Mouse (Mus musculus): ENCODE data around the gene Fcrl1.

Gene Fcrl1

DNA sequence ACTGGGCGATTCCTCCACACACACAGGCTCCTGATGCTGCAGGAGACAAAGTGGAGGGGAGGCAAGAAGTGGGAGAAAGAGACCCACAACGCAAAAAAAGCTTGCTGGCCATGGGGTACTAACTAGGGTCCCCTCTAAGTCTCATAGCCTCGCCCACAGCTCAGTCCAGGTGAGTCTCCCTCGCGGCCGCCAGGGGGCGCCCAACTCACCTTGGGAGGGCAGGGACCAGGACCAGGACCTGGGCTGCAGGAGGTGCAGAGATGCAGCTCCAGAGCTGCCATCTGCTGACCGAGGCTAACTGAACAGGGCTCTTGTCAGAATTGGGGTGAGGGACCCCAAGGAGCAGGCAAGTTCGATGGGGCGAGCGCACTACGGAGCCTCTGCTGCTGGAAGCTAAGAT is 35.0 kb downstream of the Fcrl1 start:
- DNase-seq: peak; percentile 53

DNA sequence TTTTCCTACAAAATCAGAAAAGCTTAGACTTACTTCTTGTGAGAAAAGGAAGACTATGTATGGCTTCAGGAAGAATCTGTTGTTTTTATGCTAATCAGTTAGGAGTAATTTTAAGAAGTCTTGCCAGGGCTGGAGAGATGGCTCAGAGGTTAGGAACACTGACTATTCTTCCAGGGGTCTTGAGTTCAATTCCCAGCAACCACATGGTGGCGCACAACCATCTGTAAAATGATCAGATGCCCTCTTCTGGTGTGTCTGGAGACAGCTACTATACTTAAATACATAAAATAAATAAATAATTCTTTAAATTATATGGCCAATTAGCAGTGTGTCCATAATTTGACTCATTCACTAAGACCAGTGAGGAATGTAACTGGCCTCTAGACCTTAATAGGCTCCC is 44.5 kb downstream of the Fcrl1 start:
- no peak for DNase-seq

DNA sequence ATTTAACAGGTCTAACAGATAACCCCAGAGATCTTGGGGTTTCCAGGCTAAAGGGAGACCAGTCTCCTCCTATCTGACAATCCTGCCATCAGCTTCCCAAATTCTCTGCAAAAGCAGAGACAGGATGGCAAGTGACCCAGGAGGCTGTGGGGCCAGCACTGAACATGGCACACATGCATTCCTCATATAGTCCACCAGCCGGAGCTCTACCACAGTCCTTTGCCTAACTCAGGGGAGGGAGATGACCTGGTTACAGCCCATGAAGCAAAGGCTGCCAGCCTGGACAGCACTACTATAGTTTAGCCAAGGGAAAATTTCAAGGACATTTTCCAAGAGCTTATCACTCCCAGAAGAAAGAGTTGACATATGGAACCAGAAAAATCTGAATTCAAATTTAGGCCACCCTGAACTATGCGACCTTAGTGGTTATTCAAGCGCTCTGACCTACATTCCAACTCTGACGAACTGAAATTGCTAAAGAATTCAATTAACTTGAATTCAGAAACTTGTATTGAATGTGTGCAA is 46.3 kb downstream of the Fcrl1 start:
- DNase-seq: no peak

DNA sequence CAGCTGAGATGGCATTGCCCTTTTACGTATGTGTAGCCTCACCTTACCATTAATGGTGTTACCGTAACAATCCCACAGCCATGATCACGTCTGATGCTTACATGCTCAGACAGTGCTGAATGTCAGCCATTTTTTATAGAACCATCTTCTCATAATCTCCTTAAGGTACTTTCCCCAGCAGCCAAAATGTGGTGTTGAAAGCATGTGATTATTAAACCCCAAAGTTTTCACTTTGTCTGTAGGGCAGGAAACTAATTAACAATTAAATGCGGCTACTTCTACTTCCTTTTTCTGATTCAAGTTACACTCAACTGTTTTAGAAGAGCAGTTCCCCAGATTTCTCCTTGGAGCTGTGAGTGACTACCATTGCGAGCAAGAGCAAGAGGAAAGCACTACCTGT is 59.3 kb downstream of the Fcrl1 start, which contains the start of gene Fcrl5:
TSS of gene Fcrl5 (plus strand) at position 295 of the 400 bp plus-strand sequence.
- no peak for DNase-seq

DNA sequence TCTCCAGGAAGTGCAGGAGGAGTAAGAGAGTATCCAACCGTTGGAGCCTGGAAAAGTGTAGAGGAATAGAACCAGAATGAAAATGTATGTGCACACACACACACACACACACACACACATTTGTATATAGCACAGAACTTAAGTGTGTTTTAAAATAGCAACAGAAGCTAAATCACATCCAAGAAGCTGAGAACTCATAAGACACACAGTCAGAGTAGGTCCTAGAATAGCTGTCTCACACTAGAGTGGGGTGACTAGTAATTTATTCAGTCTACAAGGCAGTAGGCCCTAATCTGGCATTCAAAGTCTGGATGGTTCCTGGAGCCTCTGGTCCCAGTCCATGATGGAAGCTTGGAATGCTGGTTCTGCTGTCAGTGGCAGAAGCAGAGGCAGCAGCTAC is 64.4 kb downstream of the Fcrl1 start:
- DNase-seq: no peak

DNA sequence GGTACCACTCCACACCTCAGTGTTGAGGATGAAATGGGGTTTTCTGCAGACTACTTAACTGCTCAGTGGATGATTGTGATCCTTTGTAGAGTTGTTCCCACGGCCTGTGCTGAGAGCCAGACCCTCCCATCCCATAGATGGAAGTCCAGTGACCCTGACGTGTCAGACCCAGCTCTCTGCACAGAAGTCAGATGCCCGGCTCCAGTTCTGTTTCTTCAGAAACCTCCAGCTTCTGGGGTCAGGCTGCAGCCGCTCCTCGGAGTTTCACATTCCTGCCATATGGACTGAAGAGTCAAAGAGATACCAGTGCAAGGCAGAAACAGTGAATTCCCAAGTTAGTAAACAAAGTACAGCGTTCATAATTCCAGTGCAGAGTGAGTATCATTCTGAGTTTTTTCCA is 67.8 kb downstream of the Fcrl1 start:
- peak; percentile 17 for DNase-seq
